Mouse (Mus musculus) embryonic fibroblast, embryonic 13.5 days (primary cell): ENCODE measurements at regions not wholly inside any gene's neighbourhood (a gene's known extent, or its start where the extent isn't known, plus 50 kb on each side); places are given as distances from the start of the nearest gene placed in this dataset.

Source experiments
- H3K27ac ChIP-seq: 2 replicates; pipeline ENCODE4 v1.5.1; 2012; ENCODE audit warnings: low read length, control low read depth, inconsistent platforms; ENCODE audit not compliant: insufficient read depth
- H3K4me1 ChIP-seq: 2 replicates; pipeline ENCODE4 v1.6.1; 2011; ENCODE audit warnings: low read length; ENCODE audit not compliant: control insufficient read depth, insufficient read depth
- H3K4me3 ChIP-seq: 2 replicates; pipeline ENCODE4 v1.5.1; 2011; ENCODE audit warnings: mild to moderate bottlenecking, control low read depth, low read length; ENCODE audit not compliant: insufficient read depth
- CTCF ChIP-seq: IDR thresholded peaks from 2 replicates; pipeline ENCODE4 v1.5.1; 2011; ENCODE audit warnings: mild to moderate bottlenecking, control low read depth, low read length, moderate library complexity, borderline replicate concordance; ENCODE audit not compliant: insufficient read depth
- POLR2A ChIP-seq: IDR thresholded peaks from 2 replicates; pipeline ENCODE4 v1.6.1; 2011; ENCODE audit warnings: low read depth, mild to moderate bottlenecking, control low read depth, low read length, moderate library complexity

GRCm38 (mm10) chr2:170259662-170260457 lies 112.0 kb upstream of the Zfp217 start:
- peaks cover 9% of the 10 kb centered on the region for H3K4me1 ChIP-seq
- TF ChIP-seq CTCF (no peak), POLR2A (no peak)
- H3K27ac ChIP-seq = no peak overlapping the region
- H3K4me3 ChIP-seq = no peak overlapping the region

GRCm38 (mm10) chr2:170258367-170258766 lies 110.5 kb upstream of the Zfp217 start:
- Histone ChIP-seq H3K4me3 (no peak overlapping the region), H3K4me1 (peaks cover 9% of the 10 kb centered on the region), H3K27ac (no peak overlapping the region)
- TF ChIP-seq POLR2A = no peak
- TF ChIP-seq CTCF = no peak

- Histone ChIP-seq H3K27ac (no peak overlapping the region), H3K4me3 (no peak overlapping the region), H3K4me1 (peaks cover 6% of the 10 kb centered on the region)
- TF ChIP-seq POLR2A = no peak
- TF ChIP-seq CTCF = no peak
Measured at GRCm38 (mm10) chr2:170257671-170258235, 109.8 kb upstream of the Zfp217 start.

- Histone ChIP-seq H3K4me1 (peaks cover 6% of the 10 kb centered on the region; the same call in 1 of the 2 replicates), H3K27ac (no peak overlapping the region), H3K4me3 (no peak overlapping the region)
- TF ChIP-seq POLR2A (no peak), CTCF (peak; percentile 2; the same call in 1 of the 2 replicates)
Measured at GRCm38 (mm10) chr2:170255997-170256396, 108.1 kb upstream of the Zfp217 start.

GRCm38 (mm10) chr2:170255533-170255932 lies 107.6 kb upstream of the Zfp217 start:
- no peak for TF ChIP-seq CTCF
- TF ChIP-seq POLR2A = no peak
- no peak overlapping the region for H3K4me3 ChIP-seq
- no peak overlapping the region for H3K27ac ChIP-seq
- H3K4me1 ChIP-seq = peaks cover 6% of the 10 kb centered on the region; the same call in 1 of the 2 replicates

GRCm38 (mm10) chr2:170253681-170254440 lies 106.0 kb upstream of the Zfp217 start:
- no peak for TF ChIP-seq POLR2A

GRCm38 (mm10) chr2:170252255-170253034 lies 104.5 kb upstream of the Zfp217 start:
- Histone ChIP-seq H3K4me1 (peaks cover 3% of the 10 kb centered on the region; the same call in 1 of the 2 replicates), H3K27ac (no peak overlapping the region), H3K4me3 (no peak overlapping the region)
- TF ChIP-seq POLR2A (no peak), CTCF (no peak)

More at GRCm38 (mm10) chr2:170253681-170254440, 106.0 kb upstream of the Zfp217 start:
- Histone ChIP-seq H3K27ac (no peak overlapping the region), H3K4me3 (no peak overlapping the region), H3K4me1 (peaks cover 6% of the 10 kb centered on the region; the same call in 1 of the 2 replicates)

GRCm38 (mm10) chr2:170250680-170251079 lies 102.8 kb upstream of the Zfp217 start:
- no peak overlapping the region for H3K4me3 ChIP-seq
- TF ChIP-seq CTCF = no peak
- no peak for TF ChIP-seq POLR2A
- H3K4me1 ChIP-seq = peaks cover under 1% of the 10 kb centered on the region
- H3K27ac ChIP-seq = no peak overlapping the region

- Histone ChIP-seq H3K4me3 (no peak overlapping the region), H3K27ac (peak overlapping the region; percentile 45), H3K4me1 (peaks cover 5% of the 10 kb centered on the region)
- no peak for TF ChIP-seq CTCF
- no peak for TF ChIP-seq POLR2A
Measured at GRCm38 (mm10) chr2:170247702-170248445, 100.0 kb upstream of the Zfp217 start.
